In genomic region chr13:92757972-92758585, GRCm38 (mm10) we compare ENCODE assay signal across 17 mouse cellular contexts. TPM values are rescaled to one million over a fixed set of nuclear protein-coding genes. Genes with fewer than 3 reads are reported as not detected.
"Had no signal": no experiment of that assay in that cellular context is flagged by ENCODE, and none has a peak within 500 bp of the region (broad histone marks: within the 10 kb centered on the region; RNA-seq: fewer than 3 reads in every experiment).

No protein-coding gene starts in this region.

- H3K9ac ChIP-seq: limb, embryonic 13.5 days; liver, embryonic 15.5 days; midbrain, embryonic 15.5 days; neural tube, embryonic 12.5 days had no signal

- H3K9me3 ChIP-seq: limb, embryonic 13.5 days; liver, embryonic 15.5 days; midbrain, embryonic 15.5 days; neural tube, embryonic 12.5 days had no signal

- H3K4me2 ChIP-seq: limb, embryonic 13.5 days; liver, embryonic 15.5 days; midbrain, embryonic 11.5 days; midbrain, embryonic 15.5 days; neural tube, embryonic 12.5 days had no signal

- ATAC-seq: midbrain, embryonic 15.5 days had no signal

- H3K27ac ChIP-seq: kidney, postnatal 0 days; layer of hippocampus, adult 2 months; limb, embryonic 13.5 days; liver, embryonic 15.5 days; macrophage; midbrain, embryonic 15.5 days; neural tube, embryonic 12.5 days had no signal

- H3K27me3 ChIP-seq: midbrain, embryonic 15.5 days; neural tube, embryonic 12.5 days had no signal

- H3K4me3 ChIP-seq: layer of hippocampus, adult 2 months; limb, embryonic 13.5 days; liver, embryonic 15.5 days; megakaryocyte, embryonic 14.5 days; midbrain, embryonic 15.5 days; neural tube, embryonic 12.5 days had no signal

- DNase-seq: lung, adult 2 months; lung, postnatal 14 days; right cerebral cortex, postnatal 4 days; spleen, adult 18-20 months; thymus, adult 18-20 months; thymus, postnatal 14 days had no signal

- H3K4me1 ChIP-seq: limb, embryonic 13.5 days; liver, embryonic 15.5 days; midbrain, embryonic 15.5 days; neural tube, embryonic 12.5 days had no signal

- H3K36me3 ChIP-seq: limb, embryonic 13.5 days; liver, embryonic 15.5 days; midbrain, embryonic 15.5 days; neural tube, embryonic 12.5 days had no signal

RNA-seq across cellular contexts. Expression of gene Thbs4, which starts 36.5 kb away (rescaled TPM):
- total RNA-seq: monocyte, adult 5-6 weeks; neutrophil, adult 5-6 weeks had no signal
- polyA plus RNA-seq: macrophage had no signal
